Mouse (Mus musculus): ENCODE results near the gene Aqp3. TPM values are rescaled to one million over a fixed set of nuclear protein-coding genes. Genes with fewer than 3 reads are reported as not detected.

Gene Aqp3
- polyA plus RNA-seq, 1 experiment: 100 TPM

- Histone ChIP-seq H3K27me3 (ENCODE audit: control insufficient read depth, insufficient read depth, low read length) (no peaks in the 10 kb centered on the region), H3K27ac (ENCODE audit: insufficient read depth, low read depth, low read length) (no peak overlapping the region), H3K4me1 (ENCODE audit: control insufficient read depth, insufficient read depth, insufficient read length, low read length) (no peaks in the 10 kb centered on the region), H3K36me3 (ENCODE audit: control insufficient read depth, insufficient read depth, low read length) (no peaks in the 10 kb centered on the region), H3K4me3 (ENCODE audit: low read depth, low read length) (peak overlapping the region; percentile 31; the same call in 1 of the 2 replicates)
- peak; percentile 68; the same call in 1 of the 2 replicates for TF ChIP-seq CTCF (IDR thresholded peaks at IDR 0.05; ENCODE audit: extremely low read depth, insufficient read length, insufficient replicate concordance, low read depth, low read length)
- TF ChIP-seq POLR2A (IDR thresholded peaks at IDR 0.05; ENCODE audit: low read depth, low read length): no peak
- WGBS: 17% methylated on average over 16 of the region's 16 CpGs
Observed at GRCm38 (mm10) chr4:41063894-41064673, 33.9 kb downstream of the Aqp3 start.

- Histone ChIP-seq H3K27me3 (ENCODE audit: control insufficient read depth, insufficient read depth, low read length) (no peaks in the 10 kb centered on the region), H3K36me3 (ENCODE audit: control insufficient read depth, insufficient read depth, low read length) (no peaks in the 10 kb centered on the region), H3K4me3 (ENCODE audit: low read depth, low read length) (no peak overlapping the region), H3K27ac (ENCODE audit: insufficient read depth, low read depth, low read length) (no peak overlapping the region), H3K4me1 (ENCODE audit: control insufficient read depth, insufficient read depth, insufficient read length, low read length) (no peaks in the 10 kb centered on the region)
- WGBS: 55% methylated on average over 3 of the region's 3 CpGs
- TF ChIP-seq CTCF (IDR thresholded peaks at IDR 0.05; ENCODE audit: extremely low read depth, insufficient read length, insufficient replicate concordance, low read depth, low read length): no peak
- TF ChIP-seq POLR2A (IDR thresholded peaks at IDR 0.05; ENCODE audit: low read depth, low read length): no peak
Observed at GRCm38 (mm10) chr4:41063351-41063750, 34.6 kb downstream of the Aqp3 start.

- H3K4me3 ChIP-seq (ENCODE audit: low read depth, low read length): no peak overlapping the region
- H3K36me3 ChIP-seq (ENCODE audit: control insufficient read depth, insufficient read depth, low read length): no peaks in the 10 kb centered on the region
- no peaks in the 10 kb centered on the region for H3K4me1 ChIP-seq (ENCODE audit: control insufficient read depth, insufficient read depth, insufficient read length, low read length)
- TF ChIP-seq CTCF (IDR thresholded peaks at IDR 0.05; ENCODE audit: extremely low read depth, insufficient read length, insufficient replicate concordance, low read depth, low read length) (no peak), POLR2A (IDR thresholded peaks at IDR 0.05; ENCODE audit: low read depth, low read length) (no peak)
- WGBS: 62% methylated on average over 7 of the region's 9 CpGs
- no peak overlapping the region for H3K27ac ChIP-seq (ENCODE audit: insufficient read depth, low read depth, low read length)
- H3K27me3 ChIP-seq (ENCODE audit: control insufficient read depth, insufficient read depth, low read length): no peaks in the 10 kb centered on the region
Observed at GRCm38 (mm10) chr4:41057361-41057760, 40.6 kb downstream of the Aqp3 start.

GRCm38 (mm10) chr4:41056742-41057332, 41.1 kb downstream of the Aqp3 start:
- WGBS: 75% methylated on average over 7 of the region's 7 CpGs
- H3K27me3 ChIP-seq (ENCODE audit: control insufficient read depth, insufficient read depth, low read length): no peaks in the 10 kb centered on the region
- no peak for TF ChIP-seq CTCF (IDR thresholded peaks at IDR 0.05; ENCODE audit: extremely low read depth, insufficient read length, insufficient replicate concordance, low read depth, low read length)
- TF ChIP-seq POLR2A (IDR thresholded peaks at IDR 0.05; ENCODE audit: low read depth, low read length): no peak
- H3K4me1 ChIP-seq (ENCODE audit: control insufficient read depth, insufficient read depth, insufficient read length, low read length): no peaks in the 10 kb centered on the region
- H3K4me3 ChIP-seq (ENCODE audit: low read depth, low read length): no peak overlapping the region
- H3K36me3 ChIP-seq (ENCODE audit: control insufficient read depth, insufficient read depth, low read length): no peaks in the 10 kb centered on the region
- H3K27ac ChIP-seq (ENCODE audit: insufficient read depth, low read depth, low read length): no peak overlapping the region

- WGBS: 96% methylated on average over 1 of the region's 1 CpGs
- Histone ChIP-seq H3K36me3 (ENCODE audit: control insufficient read depth, insufficient read depth, low read length) (no peaks in the 10 kb centered on the region), H3K27me3 (ENCODE audit: control insufficient read depth, insufficient read depth, low read length) (no peaks in the 10 kb centered on the region), H3K27ac (ENCODE audit: insufficient read depth, low read depth, low read length) (no peak overlapping the region), H3K4me1 (ENCODE audit: control insufficient read depth, insufficient read depth, insufficient read length, low read length) (no peaks in the 10 kb centered on the region), H3K4me3 (ENCODE audit: low read depth, low read length) (no peak overlapping the region)
- TF ChIP-seq POLR2A (IDR thresholded peaks at IDR 0.05; ENCODE audit: low read depth, low read length): no peak
- no peak for TF ChIP-seq CTCF (IDR thresholded peaks at IDR 0.05; ENCODE audit: extremely low read depth, insufficient read length, insufficient replicate concordance, low read depth, low read length)
Observed at GRCm38 (mm10) chr4:41056253-41056652, 41.7 kb downstream of the Aqp3 start.

DNA sequence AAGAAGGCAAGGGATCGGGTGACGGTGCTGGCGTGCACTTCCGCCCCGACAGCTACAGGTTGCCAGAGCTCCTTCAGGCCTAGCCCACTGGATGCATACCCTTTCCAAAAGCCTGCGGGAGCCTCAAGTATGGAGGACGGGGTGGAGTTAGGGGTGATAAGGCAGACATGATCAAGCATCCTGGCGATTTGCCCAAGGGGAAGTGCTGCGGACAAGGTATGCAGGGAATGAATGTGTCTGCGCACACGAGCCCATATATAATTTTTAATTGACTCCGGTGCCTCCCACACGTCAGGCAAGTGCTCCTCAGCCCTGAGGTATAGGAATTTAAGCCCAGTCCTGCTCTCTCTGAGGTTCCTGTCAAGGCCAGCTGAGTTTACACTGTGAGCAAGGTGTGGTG, 42.9 kb downstream of the Aqp3 start:
- Histone ChIP-seq H3K4me3 (ENCODE audit: low read depth, low read length) (no peak overlapping the region), H3K36me3 (ENCODE audit: control insufficient read depth, insufficient read depth, low read length) (no peaks in the 10 kb centered on the region), H3K4me1 (ENCODE audit: control insufficient read depth, insufficient read depth, insufficient read length, low read length) (no peaks in the 10 kb centered on the region), H3K27me3 (ENCODE audit: control insufficient read depth, insufficient read depth, low read length) (no peaks in the 10 kb centered on the region), H3K27ac (ENCODE audit: insufficient read depth, low read depth, low read length) (no peak overlapping the region)
- WGBS: 39% methylated on average over 13 of the region's 13 CpGs
- no peak for TF ChIP-seq CTCF (IDR thresholded peaks at IDR 0.05; ENCODE audit: extremely low read depth, insufficient read length, insufficient replicate concordance, low read depth, low read length)
- TF ChIP-seq POLR2A (IDR thresholded peaks at IDR 0.05; ENCODE audit: low read depth, low read length): no peak

- H3K27ac ChIP-seq (ENCODE audit: insufficient read depth, low read depth, low read length): no peak overlapping the region
- TF ChIP-seq CTCF (IDR thresholded peaks at IDR 0.05; ENCODE audit: extremely low read depth, insufficient read length, insufficient replicate concordance, low read depth, low read length): no peak
- TF ChIP-seq POLR2A (IDR thresholded peaks at IDR 0.05; ENCODE audit: low read depth, low read length): no peak
- no peak overlapping the region for H3K4me3 ChIP-seq (ENCODE audit: low read depth, low read length)
- no peaks in the 10 kb centered on the region for H3K4me1 ChIP-seq (ENCODE audit: control insufficient read depth, insufficient read depth, insufficient read length, low read length)
- no peaks in the 10 kb centered on the region for H3K36me3 ChIP-seq (ENCODE audit: control insufficient read depth, insufficient read depth, low read length)
- 86% methylated on average over 7 of the region's 7 CpGs for WGBS
- H3K27me3 ChIP-seq (ENCODE audit: control insufficient read depth, insufficient read depth, low read length): no peaks in the 10 kb centered on the region
Observed at GRCm38 (mm10) chr4:41051781-41052180, 46.2 kb downstream of the Aqp3 start.
